Mouse (Mus musculus): Measurements from ENCODE around the gene Eps8l2. TPM values are rescaled to one million over a fixed set of nuclear protein-coding genes. Genes with fewer than 3 reads are reported as not detected.
A peak's percentile ranks its signal among the peaks of the same experiment; 100 is the strongest.
"Not testable (repeated sequence)": the region's sequence is repeated elsewhere in the genome, so short reads cannot be mapped to it uniquely, and the experiment has no call there.

The Eps8l2 gene
- total RNA-seq, 2 experiments from 2014 or later = 4.7 to 6.2 TPM

GRCm38 (mm10) chr7:141403305-141403704 is 64.6 kb downstream of the Eps8l2 start:
- peak in 1 of 2 experiments; percentile 54 for DNase-seq (ENCODE audit: extremely low spot score in 1 of 2, low spot score in 1 of 2)

- no peak for DNase-seq (ENCODE audit: extremely low spot score in 1 of 2, low spot score in 1 of 2)
Measured at GRCm38 (mm10) chr7:141405466-141405865, 66.8 kb downstream of the Eps8l2 start.

GRCm38 (mm10) chr7:141407670-141408069 is 69.0 kb downstream of the Eps8l2 start:
- not testable (repeated sequence) for DNase-seq (ENCODE audit: extremely low spot score in 1 of 2, low spot score in 1 of 2)

- DNase-seq (ENCODE audit: extremely low spot score in 1 of 2, low spot score in 1 of 2) = peak; percentile 81 to 89
Measured at GRCm38 (mm10) chr7:141408833-141409232, 70.2 kb downstream of the Eps8l2 start.

- DNase-seq (ENCODE audit: extremely low spot score in 1 of 2, low spot score in 1 of 2) = no peak
Measured at GRCm38 (mm10) chr7:141410631-141411030, 72.0 kb downstream of the Eps8l2 start.

GRCm38 (mm10) chr7:141411667-141412066 is 73.0 kb downstream of the Eps8l2 start:
- no peak for DNase-seq (ENCODE audit: extremely low spot score in 1 of 2, low spot score in 1 of 2)

Other genes with a start within 250 kb of the Eps8l2 start
- gene Sigirr, start 238.3 kb upstream of the Eps8l2 start, total RNA-seq (2021) = 1 to 10 TPM; 1.9 to 3.2 TPM
- gene Ano9, start 221.1 kb upstream of the Eps8l2 start, total RNA-seq (2021) = not detected
- 10 to 100 TPM; 58.7 to 61.1 TPM for gene Ptdss2, start 216.5 kb upstream of the Eps8l2 start, total RNA-seq (2021)
- 10 to 100 TPM; 32.5 to 36.5 TPM for gene Rnh1, start 166.0 kb upstream of the Eps8l2 start, total RNA-seq (2021)
- 100 to 1,000 TPM; 193 to 235 TPM for gene Hras, start 144.9 kb upstream of the Eps8l2 start, total RNA-seq (2021)
- 1 to 10 TPM; 4.5 to 6.1 TPM for gene Lrrc56, start 144.7 kb upstream of the Eps8l2 start, total RNA-seq (2021)
- not detected for gene Lmntd2, start 124.8 kb upstream of the Eps8l2 start, total RNA-seq (2021)
- under 1 TPM; 0.64 to 0.80 TPM for gene Rassf7, start 123.0 kb upstream of the Eps8l2 start, total RNA-seq (2021)
- gene Phrf1, start 110.1 kb upstream of the Eps8l2 start, total RNA-seq (2021) = 10 to 100 TPM; 67.1 to 71.1 TPM
- 1 to 10 TPM in 1 of 2 experiments, under 1 TPM in 1; 0.91 to 1.9 TPM for gene Irf7, start 72.4 kb upstream of the Eps8l2 start, total RNA-seq (2021)
- gene Cdhr5, start 62.1 kb upstream of the Eps8l2 start, total RNA-seq (2021) = not detected
- gene Sct, start 59.7 kb upstream of the Eps8l2 start, total RNA-seq (2021) = not detected
- under 1 TPM in 1 of 2 experiments, not detected in 1; 0.12 TPM for gene Drd4, start 46.9 kb upstream of the Eps8l2 start, total RNA-seq (2021)
- gene Deaf1, start 11.2 kb upstream of the Eps8l2 start, total RNA-seq (2021) = 10 to 100 TPM; 91.3 to 92.6 TPM
- gene Tmem80, start 11.1 kb upstream of the Eps8l2 start, total RNA-seq (2021) = 10 to 100 TPM; 28.8 to 39.3 TPM
- 100 to 1,000 TPM; 125 to 154 TPM for gene Taldo1, start 53.3 kb downstream of the Eps8l2 start, total RNA-seq (2021)
- 10 to 100 TPM; 42.4 to 49.2 TPM for gene Gatd1, start 75.3 kb downstream of the Eps8l2 start, total RNA-seq (2021)
- 100 to 1,000 TPM; 286 to 299 TPM for gene Cend1, start 90.6 kb downstream of the Eps8l2 start, total RNA-seq (2021)
- gene Slc25a22, start 99.0 kb downstream of the Eps8l2 start, total RNA-seq (2021) = 100 to 1,000 TPM; 351 to 355 TPM
- gene Pidd1, start 105.1 kb downstream of the Eps8l2 start, total RNA-seq (2021) = 1 to 10 TPM in 1 of 2 experiments, under 1 TPM in 1; 0.84 to 2.2 TPM
- gene Rplp2, start 108.5 kb downstream of the Eps8l2 start, total RNA-seq (2021) = 100 to 1,000 TPM; 526 to 589 TPM
- 10 to 100 TPM; 23.2 to 30.4 TPM for gene Pnpla2, start 116.3 kb downstream of the Eps8l2 start, total RNA-seq (2021)
- gene Cracr2b, start 122.2 kb downstream of the Eps8l2 start, total RNA-seq (2021) = 1 to 10 TPM; 2.1 to 4.2 TPM
- gene Cd151, start 128.5 kb downstream of the Eps8l2 start, total RNA-seq (2021) = 10 to 100 TPM; 25.7 TPM
- gene Polr2l, start 136.3 kb downstream of the Eps8l2 start, total RNA-seq (2021) = 10 to 100 TPM; 40.9 to 47.2 TPM
- 10 to 100 TPM; 12.2 to 14.3 TPM for gene Tspan4, start 136.4 kb downstream of the Eps8l2 start, total RNA-seq (2021)
- gene Chid1, start 201.0 kb downstream of the Eps8l2 start, total RNA-seq (2021) = 10 to 100 TPM; 81.3 to 84.0 TPM
- gene Ap2a2, start 223.3 kb downstream of the Eps8l2 start, total RNA-seq (2021) = 100 to 1,000 TPM; 238 to 254 TPM